Mouse (Mus musculus) forebrain, postnatal 0 days (tissue): Measurements from ENCODE around the gene Nmnat3. TPM values are rescaled to one million over a fixed set of nuclear protein-coding genes. Genes with fewer than 3 reads are reported as not detected.

ENCODE experiments used
- ATAC-seq: fragments of 200-750 bp; cut with Nextera tagmentation; 2 replicates; pipeline ENCODE4 v1.8.0; 2017; ENCODE audit warnings: mild to moderate bottlenecking, moderate library complexity
- DNase-seq: peaks from one replicate; pipeline ENCODE4 v3.0.0-alpha.2; 2015
- H3K27ac ChIP-seq: fragments of 300-500 bp; sonication (generic); 2 replicates; pipeline ENCODE4 v1.5.1; 2014; ENCODE audit warnings: low read depth, mild to moderate bottlenecking, antibody characterized with exemption, low read length, moderate library complexity, mixed read lengths
- H3K27me3 ChIP-seq: fragments of 300-500 bp; sonication (generic); 2 replicates; pipeline ENCODE4 v1.6.1; 2014; ENCODE audit warnings: mild to moderate bottlenecking, low read length, mixed read lengths; ENCODE audit not compliant: insufficient read depth
- H3K36me3 ChIP-seq: fragments of 300-500 bp; sonication (generic); 2 replicates; pipeline ENCODE4 v1.6.1; 2014; ENCODE audit warnings: mild to moderate bottlenecking, moderate library complexity; ENCODE audit not compliant: insufficient read depth
- H3K4me1 ChIP-seq: fragments of 300-500 bp; sonication (generic); 2 replicates; pipeline ENCODE4 v1.6.1; 2014; ENCODE audit warnings: antibody characterized with exemption; ENCODE audit not compliant: insufficient read depth
- H3K4me2 ChIP-seq: fragments of 300-500 bp; sonication (generic); 2 replicates; pipeline ENCODE4 v1.6.1; 2014; ENCODE audit warnings: low read depth, mild to moderate bottlenecking, moderate library complexity
- H3K4me3 ChIP-seq: fragments of 300-500 bp; sonication (generic); 2 replicates; pipeline ENCODE4 v1.5.1; 2014; ENCODE audit warnings: low read depth, low read length, mixed read lengths
- H3K9ac ChIP-seq: fragments of 300-500 bp; sonication (generic); 2 replicates; pipeline ENCODE4 v1.6.1; 2014; ENCODE audit warnings: mild to moderate bottlenecking
- H3K9me3 ChIP-seq: fragments of 300-500 bp; sonication (generic); 2 replicates; pipeline ENCODE4 v1.6.1; 2016; ENCODE audit warnings: low read length
- CTCF ChIP-seq: sonication (generic); IDR thresholded peaks from 2 replicates; pipeline ENCODE4 v1.5.1; 2016; ENCODE audit warnings: antibody characterized with exemption, control low read depth, low read depth
- WGBS: fragments of 180-500 bp; shearing (Covaris S2); extraction: QIAGEN DNeasy Blood & Tissue Kit; methylation state at CpG from one replicate; pipeline ENCODE4 v1.1.7; 2014; 5-methylcytosine and 5-hydroxymethylcytosine counted together
- polyA plus RNA-seq: library from polyadenylated mRNA; unstranded; fragments of >200 nt; fragmentation: Nextera tagmentation; extraction: Ambion mirVana; gene quantifications from 2 replicates; pipeline ENCODE4 v1.2.1, GENCODE M21; 2015
- total RNA-seq: library from RNA; depleted of rRNA; stranded (reverse); fragments of >200 nt; gene quantifications from 2 replicates; pipeline ENCODE4 v1.2.3, GENCODE M21; 2014

The Nmnat3 gene
- total and polyA plus RNA-seq, 2 experiments from 2014 or later = 1.7 to 4.0 TPM

DNA sequence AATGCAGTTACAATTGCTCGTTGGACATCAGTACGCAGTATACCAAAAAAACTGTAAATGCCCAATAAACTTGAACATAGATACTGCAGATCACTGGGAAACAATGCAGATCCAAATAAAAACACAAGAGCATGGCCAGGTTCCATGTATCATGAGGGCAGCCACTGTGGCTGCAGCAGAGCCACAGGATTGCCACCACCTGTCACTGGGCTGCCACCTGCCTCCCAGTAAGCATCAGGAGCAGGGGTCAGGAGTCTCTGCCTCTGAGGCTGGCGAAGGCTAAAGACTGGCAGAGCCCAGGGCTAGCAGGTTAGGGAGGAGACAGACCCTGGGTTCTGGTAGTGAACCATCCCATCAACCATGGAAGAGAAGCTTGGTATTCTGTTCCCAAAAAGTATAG, 67.7 kb downstream of the Nmnat3 start:
- DNase-seq = no peak
- Histone ChIP-seq H3K9ac (no peak overlapping the region), H3K27ac (no peak overlapping the region), H3K9me3 (no peaks in the 10 kb centered on the region), H3K4me3 (no peak overlapping the region), H3K36me3 (no peaks in the 10 kb centered on the region), H3K4me2 (no peak overlapping the region), H3K4me1 (no peaks in the 10 kb centered on the region), H3K27me3 (no peaks in the 10 kb centered on the region)
- no peak for TF ChIP-seq CTCF
- 93% methylated on average over 3 of the region's 3 CpGs for WGBS
- no peak for ATAC-seq

DNA sequence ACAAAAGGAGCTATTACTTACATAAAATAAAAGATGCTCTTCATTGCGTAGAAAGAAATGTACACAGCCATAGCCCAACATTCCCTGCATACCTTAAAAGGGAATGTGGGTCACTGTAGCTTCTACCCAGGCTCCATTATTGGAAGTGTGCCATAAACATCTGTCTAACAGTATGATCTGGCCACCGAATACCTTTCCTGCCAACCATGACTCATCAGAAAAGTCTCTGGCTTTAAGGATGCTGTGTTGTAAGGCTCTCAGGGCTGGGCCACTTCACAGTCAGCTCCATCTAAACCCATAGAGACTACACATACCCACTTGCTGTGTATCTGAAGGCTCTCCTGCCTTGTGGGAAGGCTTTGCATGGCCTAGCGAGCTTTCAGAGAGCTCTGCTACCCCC, 73.8 kb downstream of the Nmnat3 start:
- Histone ChIP-seq H3K4me2 (no peak overlapping the region), H3K27me3 (no peaks in the 10 kb centered on the region), H3K4me1 (no peaks in the 10 kb centered on the region), H3K27ac (no peak overlapping the region), H3K36me3 (no peaks in the 10 kb centered on the region), H3K9me3 (no peaks in the 10 kb centered on the region), H3K4me3 (no peak overlapping the region), H3K9ac (no peak overlapping the region)
- no peak for TF ChIP-seq CTCF
- no peak for DNase-seq
- ATAC-seq = no peak
- 84% methylated on average over 3 of the region's 3 CpGs for WGBS

- ATAC-seq = no peak
- H3K4me2 ChIP-seq = no peak overlapping the region
- no peak for TF ChIP-seq CTCF
- H3K27me3 ChIP-seq = no peaks in the 10 kb centered on the region
- peaks cover 5% of the 10 kb centered on the region; the same call in 1 of the 2 replicates for H3K4me1 ChIP-seq
- H3K9ac ChIP-seq = no peak overlapping the region
- 69% methylated on average over 8 of the region's 8 CpGs for WGBS
- H3K36me3 ChIP-seq = no peaks in the 10 kb centered on the region
- H3K4me3 ChIP-seq = no peak overlapping the region
- H3K27ac ChIP-seq = no peak overlapping the region
- DNase-seq = no peak
- no peaks in the 10 kb centered on the region for H3K9me3 ChIP-seq
These were observed 78.8 kb downstream of the Nmnat3 start for GRCm38 (mm10) chr9:98366075-98366474.

GRCm38 (mm10) chr9:98367333-98367962, 80.2 kb downstream of the Nmnat3 start:
- Histone ChIP-seq H3K27ac (no peak overlapping the region), H3K36me3 (no peaks in the 10 kb centered on the region), H3K9me3 (no peaks in the 10 kb centered on the region), H3K4me3 (no peak overlapping the region), H3K9ac (no peak overlapping the region), H3K4me1 (peaks cover 5% of the 10 kb centered on the region; the same call in 1 of the 2 replicates), H3K4me2 (no peak overlapping the region), H3K27me3 (no peaks in the 10 kb centered on the region)
- DNase-seq (peak; percentile 62), ATAC-seq (peak; percentile 89)
- TF ChIP-seq CTCF = no peak
- 66% methylated on average over 13 of the region's 13 CpGs for WGBS

GRCm38 (mm10) chr9:98369707-98370106, 82.5 kb downstream of the Nmnat3 start:
- no peak for ATAC-seq
- H3K4me1 ChIP-seq = peaks cover 5% of the 10 kb centered on the region; the same call in 1 of the 2 replicates
- H3K36me3 ChIP-seq = no peaks in the 10 kb centered on the region
- no peak overlapping the region for H3K27ac ChIP-seq
- TF ChIP-seq CTCF = no peak
- no peak for DNase-seq
- no peak overlapping the region for H3K4me3 ChIP-seq
- H3K27me3 ChIP-seq = no peaks in the 10 kb centered on the region
- no peak overlapping the region for H3K4me2 ChIP-seq
- no peaks in the 10 kb centered on the region for H3K9me3 ChIP-seq
- 67% methylated on average over 8 of the region's 8 CpGs for WGBS
- H3K9ac ChIP-seq = no peak overlapping the region

- DNase-seq (no peak), ATAC-seq (no peak)
- H3K4me2 ChIP-seq = no peak overlapping the region
- no peaks in the 10 kb centered on the region for H3K36me3 ChIP-seq
- WGBS = 94% methylated on average over 5 of the region's 5 CpGs
- TF ChIP-seq CTCF = no peak
- no peak overlapping the region for H3K27ac ChIP-seq
- H3K9ac ChIP-seq = no peak overlapping the region
- no peak overlapping the region for H3K4me3 ChIP-seq
- no peaks in the 10 kb centered on the region for H3K9me3 ChIP-seq
- no peaks in the 10 kb centered on the region for H3K27me3 ChIP-seq
- no peaks in the 10 kb centered on the region; the same call in 1 of the 2 replicates for H3K4me1 ChIP-seq
These were observed 86.1 kb downstream of the Nmnat3 start for GRCm38 (mm10) chr9:98373358-98373757.

DNA sequence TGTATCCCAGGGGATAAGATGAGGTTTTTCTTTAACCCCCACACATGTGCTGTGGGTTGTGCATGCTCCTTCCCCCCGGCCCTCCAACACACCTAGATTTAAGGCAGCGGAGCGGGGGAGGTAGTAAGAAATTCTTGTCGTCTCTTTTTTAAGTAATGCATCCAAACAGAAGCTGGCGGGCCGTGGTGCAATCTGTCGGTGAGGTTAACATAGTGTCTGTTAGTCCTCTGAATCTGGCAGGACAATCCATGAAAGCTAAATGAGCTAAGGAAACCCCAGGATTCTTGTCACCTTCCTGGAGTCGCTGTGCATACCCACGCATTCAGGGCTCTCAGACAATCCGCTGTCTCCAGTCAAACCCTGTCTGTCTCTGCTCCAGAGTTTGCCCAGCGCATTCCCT, 87.7 kb downstream of the Nmnat3 start:
- DNase-seq = no peak
- no peaks in the 10 kb centered on the region for H3K36me3 ChIP-seq
- H3K27me3 ChIP-seq = no peaks in the 10 kb centered on the region
- H3K4me2 ChIP-seq = no peak overlapping the region
- no peak overlapping the region for H3K27ac ChIP-seq
- no peaks in the 10 kb centered on the region for H3K9me3 ChIP-seq
- TF ChIP-seq CTCF = no peak
- H3K4me1 ChIP-seq = no peaks in the 10 kb centered on the region
- no peak for ATAC-seq
- H3K9ac ChIP-seq = no peak overlapping the region
- H3K4me3 ChIP-seq = no peak overlapping the region
- 54% methylated on average over 11 of the region's 11 CpGs for WGBS
